Mouse (Mus musculus) midbrain, postnatal 0 days (tissue): ENCODE data around the gene Gm28778. TPM values are rescaled to one million over a fixed set of nuclear protein-coding genes. Genes with fewer than 3 reads are reported as not detected.
"Not testable (repeated sequence)": the region's sequence is repeated elsewhere in the genome, so short reads cannot be mapped to it uniquely, and the experiment has no call there.

Experiments
- ATAC-seq: fragments of 200-750 bp; cut with Nextera tagmentation; 2 replicates; pipeline ENCODE4 v1.8.0; 2017; ENCODE audit warnings: moderate number of reproducible peaks, mild to moderate bottlenecking, moderate TSS enrichment, moderate library complexity; ENCODE audit not compliant: low FRiP score
- DNase-seq: peaks from one replicate; pipeline ENCODE4 v3.0.0-alpha.2; 2015; ENCODE audit warnings: low spot score
- H3K27ac ChIP-seq: fragments of 300-500 bp; sonication (generic); 2 replicates; pipeline ENCODE4 v1.5.1; 2014; ENCODE audit warnings: low read depth, mild to moderate bottlenecking, low read length, mixed read lengths
- H3K27me3 ChIP-seq: fragments of 300-500 bp; sonication (generic); 2 replicates; pipeline ENCODE4 v1.6.1; 2014; ENCODE audit warnings: low read length, control low read depth, mixed read lengths; ENCODE audit not compliant: insufficient read depth
- H3K36me3 ChIP-seq: fragments of 300-500 bp; sonication (generic); 2 replicates; pipeline ENCODE4 v1.6.1; 2014; ENCODE audit warnings: low read length, control low read depth, mixed read lengths; ENCODE audit not compliant: insufficient read depth
- H3K4me1 ChIP-seq: fragments of 300-500 bp; sonication (generic); 2 replicates; pipeline ENCODE4 v1.6.1; 2014; ENCODE audit warnings: mild to moderate bottlenecking, control low read depth, antibody characterized with exemption, low read length, mixed read lengths; ENCODE audit not compliant: insufficient read depth
- H3K4me2 ChIP-seq: fragments of 300-500 bp; sonication (generic); 2 replicates; pipeline ENCODE4 v1.6.1; 2014; ENCODE audit warnings: low read depth, mild to moderate bottlenecking, low read length, mixed read lengths; ENCODE audit not compliant: poor library complexity, severe bottlenecking
- H3K4me3 ChIP-seq: fragments of 300-500 bp; sonication (generic); 2 replicates; pipeline ENCODE4 v1.5.1; 2014; ENCODE audit warnings: low read depth, mild to moderate bottlenecking, low read length, moderate library complexity
- H3K9ac ChIP-seq: fragments of 300-500 bp; sonication (generic); replicated peaks from 2 replicates; pipeline ENCODE4 v1.6.1; 2014; ENCODE audit warnings: mild to moderate bottlenecking, low read length, moderate library complexity, mixed read lengths; ENCODE audit not compliant: poor library complexity, severe bottlenecking
- H3K9me3 ChIP-seq: fragments of 300-500 bp; sonication (generic); 2 replicates; pipeline ENCODE4 v1.6.1; 2016; ENCODE audit warnings: low read length, control low read depth
- CTCF ChIP-seq: IDR thresholded peaks from 2 replicates; pipeline ENCODE4 v1.5.1; 2016; ENCODE audit warnings: antibody characterized with exemption, mild to moderate bottlenecking
- WGBS: fragments of 180-500 bp; shearing (Covaris S2); extraction: QIAGEN DNeasy Blood & Tissue Kit; methylation state at CpG from one replicate; pipeline ENCODE4 v1.1.7; 2014; 5-methylcytosine and 5-hydroxymethylcytosine counted together
- polyA plus RNA-seq: library from polyadenylated mRNA; unstranded; fragments of >200 nt; fragmentation: Nextera tagmentation; extraction: Ambion mirVana; gene quantifications from 2 replicates; pipeline ENCODE4 v1.2.1, GENCODE M21; 2015
- total RNA-seq: library from RNA; depleted of rRNA; stranded (reverse); fragments of >200 nt; gene quantifications from 2 replicates; pipeline ENCODE4 v1.2.3, GENCODE M21; 2014; rRNA removed

Gm28778 gene
- total and polyA plus RNA-seq, 2 experiments from 2014 or later, result not detected

GRCm38 (mm10) chr1:53335465-53335864 lies 38.6 kb downstream of the Gm28778 start:
- no peak for TF ChIP-seq CTCF
- no peak overlapping the region for H3K9ac ChIP-seq
- DNase-seq, result no peak
- H3K36me3 ChIP-seq, result no peaks in the 10 kb centered on the region
- no peak overlapping the region for H3K4me2 ChIP-seq
- no peaks in the 10 kb centered on the region for H3K27me3 ChIP-seq
- no peaks in the 10 kb centered on the region for H3K9me3 ChIP-seq
- ATAC-seq, result no peak
- no peaks in the 10 kb centered on the region for H3K4me1 ChIP-seq
- H3K27ac ChIP-seq, result no peak overlapping the region
- no peak overlapping the region for H3K4me3 ChIP-seq

DNA sequence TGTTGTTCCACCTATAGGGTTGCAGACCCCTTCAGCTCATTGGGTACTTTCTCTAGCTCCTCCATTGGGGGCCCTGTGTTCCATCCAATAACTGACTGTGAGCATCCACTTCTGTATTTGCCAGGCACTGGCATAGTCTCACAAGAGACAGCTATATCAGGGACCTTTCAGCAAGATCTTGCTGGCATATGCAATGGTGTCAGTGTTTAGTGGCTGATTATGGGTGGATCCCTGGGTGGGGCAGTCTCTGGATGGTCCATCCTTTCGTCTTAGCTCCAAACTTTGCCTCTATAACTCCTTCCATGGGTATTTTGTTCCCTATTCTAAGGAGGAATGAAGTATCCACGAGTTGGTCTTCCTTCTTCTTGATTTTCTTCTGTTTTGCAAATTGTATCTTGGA lies 40.5 kb downstream of the Gm28778 start:
- DNase-seq, H3K4me1 ChIP-seq, H3K4me2 ChIP-seq, H3K27ac ChIP-seq, H3K9ac ChIP-seq, ATAC-seq, H3K36me3 ChIP-seq, H3K9me3 ChIP-seq, H3K27me3 ChIP-seq, H3K4me3 ChIP-seq: not testable (repeated sequence)
- 60% methylated on average over 2 of the region's 2 CpGs for WGBS

DNA sequence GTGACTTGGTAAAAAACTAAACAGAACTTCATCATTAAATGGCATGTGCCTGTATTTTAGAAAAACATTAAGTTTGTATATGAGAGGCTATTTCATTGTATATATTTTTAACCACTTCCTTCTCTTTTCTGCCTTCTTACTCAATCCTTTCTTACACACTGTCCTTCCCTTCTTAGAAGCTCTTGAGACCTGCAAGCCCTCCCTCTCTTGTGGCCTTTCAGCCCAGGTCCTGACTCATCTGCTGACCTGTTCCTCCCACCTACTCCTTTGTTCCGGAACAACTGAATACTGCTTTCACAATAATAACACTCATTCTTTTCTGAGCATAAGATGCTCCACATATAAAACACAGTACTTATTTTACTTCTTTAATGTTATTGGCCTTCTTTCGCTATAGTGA lies 44.2 kb downstream of the Gm28778 start:
- Histone ChIP-seq H3K4me3 (no peak overlapping the region), H3K9ac (no peak overlapping the region), H3K27me3 (no peaks in the 10 kb centered on the region), H3K9me3 (peaks cover 10% of the 10 kb centered on the region; the same call in 1 of the 2 replicates), H3K36me3 (peaks cover 21% of the 10 kb centered on the region; the same call in 1 of the 2 replicates), H3K4me2 (no peak overlapping the region), H3K4me1 (no peaks in the 10 kb centered on the region), H3K27ac (no peak overlapping the region)
- 98% methylated on average over 2 of the region's 2 CpGs for WGBS
- DNase-seq, result no peak
- no peak for TF ChIP-seq CTCF
- ATAC-seq, result no peak

- DNase-seq (peak; percentile 98), ATAC-seq (peak; percentile 100)
- Histone ChIP-seq H3K4me2 (peak within 1 kb of the TSS; percentile 56), H3K27ac (peak within 1 kb of the TSS; percentile 91), H3K27me3 (no peaks in the 10 kb centered on the region), H3K9ac (peak within 1 kb of the TSS; percentile 93), H3K9me3 (no peaks in the 10 kb centered on the region), H3K4me1 (no peaks in the 10 kb centered on the region), H3K4me3 (peak within 1 kb of the TSS; percentile 90), H3K36me3 (peaks cover 10% of the 10 kb centered on the region)
- WGBS, result under 1% methylated on average over 33 of the region's 44 CpGs
- TF ChIP-seq CTCF, result peak; percentile 77
Measured at GRCm38 (mm10) chr1:53352327-53353261, 55.7 kb downstream of the Gm28778 start, which contains the start of the genes Asdurf, Gm28551 and Asnsd1. Gene Asdurf (minus strand): TSS chr1:53352619. Gene Gm28551 (minus strand): TSS chr1:53352667. Gene Asnsd1 (minus strand): TSS chr1:53352752.

DNA sequence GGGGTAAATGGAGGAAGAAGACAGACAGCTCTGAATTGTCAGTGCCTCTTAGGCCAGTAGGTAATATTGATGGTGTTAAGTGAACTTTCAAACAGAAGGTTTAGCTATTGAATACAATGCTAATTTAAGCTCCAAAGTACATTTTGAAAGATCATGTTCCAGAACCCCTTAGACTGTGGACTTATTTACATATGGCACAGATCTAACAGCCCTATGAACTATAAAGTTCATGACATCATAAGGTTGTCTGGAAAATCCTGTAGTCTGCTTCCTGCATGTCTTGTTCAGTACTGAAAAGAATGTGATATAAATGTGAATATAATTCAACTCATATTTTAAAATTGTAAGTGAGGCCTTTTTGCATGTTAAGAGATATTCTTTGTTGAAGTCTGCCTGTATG lies 62.1 kb downstream of the Gm28778 start:
- ATAC-seq (no peak), DNase-seq (no peak)
- Histone ChIP-seq H3K27ac (no peak overlapping the region), H3K4me2 (no peak overlapping the region), H3K4me1 (no peaks in the 10 kb centered on the region), H3K9ac (no peak overlapping the region), H3K4me3 (no peak overlapping the region), H3K36me3 (no peaks in the 10 kb centered on the region), H3K27me3 (no peaks in the 10 kb centered on the region), H3K9me3 (no peaks in the 10 kb centered on the region)
- no peak for TF ChIP-seq CTCF

Other genes with a start within 250 kb of the Gm28778 start
- gene Mstn, start 235.5 kb upstream of the Gm28778 start, total RNA-seq, result 0.55 TPM in 1 of 2 replicates, not detected in the other
- 0.43 and 0.47 TPM in 2 replicates for gene Mstn, start 235.5 kb upstream of the Gm28778 start, polyA plus RNA-seq
- not detected in 2 replicates for gene 1700019A02Rik, start 109.5 kb upstream of the Gm28778 start, total RNA-seq
- not detected in 2 replicates for gene 1700019A02Rik, start 109.5 kb upstream of the Gm28778 start, polyA plus RNA-seq
- 4.7 and 7.5 TPM in 2 replicates for gene Pms1, start 93 bp upstream of the Gm28778 start, total RNA-seq
- 5.2 and 6.1 TPM in 2 replicates for gene Pms1, start 93 bp upstream of the Gm28778 start, polyA plus RNA-seq
- 26.6 and 32.9 TPM in 2 replicates for gene Ormdl1, start within 50 bp of the Gm28778 start, total RNA-seq
- gene Ormdl1, start within 50 bp of the Gm28778 start, polyA plus RNA-seq, result 39.7 and 41.2 TPM in 2 replicates
- gene Osgepl1, start 16.5 kb downstream of the Gm28778 start, total RNA-seq, result 7.2 and 18.5 TPM in 2 replicates
- 17.0 and 19.7 TPM in 2 replicates for gene Osgepl1, start 16.5 kb downstream of the Gm28778 start, polyA plus RNA-seq
- 14.0 TPM in 1 of 2 replicates, not detected in the other for gene Asdurf, start 55.5 kb downstream of the Gm28778 start, total RNA-seq
- 7.4 and 9.1 TPM in 2 replicates for gene Asdurf, start 55.5 kb downstream of the Gm28778 start, polyA plus RNA-seq
- 0.66 and 2.5 TPM in 2 replicates for gene Gm28551, start 55.6 kb downstream of the Gm28778 start, total RNA-seq
- gene Gm28551, start 55.6 kb downstream of the Gm28778 start, polyA plus RNA-seq, result 2.1 and 2.7 TPM in 2 replicates
- gene Asnsd1, start 55.6 kb downstream of the Gm28778 start, total RNA-seq, result 28.3 and 41.7 TPM in 2 replicates
- 52.1 and 55.1 TPM in 2 replicates for gene Asnsd1, start 55.6 kb downstream of the Gm28778 start, polyA plus RNA-seq